Mouse (Mus musculus) E14TG2a.4 (cell line): ENCODE measurements around the gene Acvr1b.

Source experiments
- H3K27me3 ChIP-seq: 2 replicates; pipeline ENCODE4 v1.6.1; 2014; ENCODE audit warnings: low read length, control low read depth; ENCODE audit not compliant: insufficient read depth
- H3K36me3 ChIP-seq: 2 replicates; pipeline ENCODE4 v1.6.1; 2014; ENCODE audit warnings: low read length, control low read depth; ENCODE audit not compliant: insufficient read depth
- H3K4me1 ChIP-seq: replicated peaks from 2 replicates; pipeline ENCODE4 v1.6.1; 2014; ENCODE audit warnings: low read depth, low read length, control low read depth
- H3K4me3 ChIP-seq: replicated peaks from 2 replicates; pipeline ENCODE4 v1.5.1; 2014; ENCODE audit warnings: mild to moderate bottlenecking, low read length
- H3K9me3 ChIP-seq: 2 replicates; pipeline ENCODE4 v1.6.1; 2014; ENCODE audit warnings: low read length, control low read depth
- CTCF ChIP-seq: conservative IDR thresholded peaks from 2 replicates; pipeline ENCODE4 v1.5.1; 2014; ENCODE audit warnings: low read length
- NANOG ChIP-seq: IDR thresholded peaks from 2 replicates; pipeline ENCODE4 v1.6.1; 2014; ENCODE audit warnings: borderline replicate concordance, low read length, mixed read lengths
- POU5F1 ChIP-seq: IDR thresholded peaks from 2 replicates; pipeline ENCODE4 v1.6.1; 2014; ENCODE audit warnings: low read length, borderline replicate concordance

Gene Acvr1b

GRCm38 (mm10) chr15:101203673-101204072 lies 29.8 kb downstream of the Acvr1b start:
- TF ChIP-seq NANOG: no peak
- no peak for TF ChIP-seq POU5F1
- TF ChIP-seq CTCF: no peak
- H3K9me3 ChIP-seq: no peaks in the 10 kb centered on the region
- H3K36me3 ChIP-seq: peaks cover 95% of the 10 kb centered on the region
- no peaks in the 10 kb centered on the region for H3K27me3 ChIP-seq
- H3K4me3 ChIP-seq: no peak overlapping the region
- peaks cover 13% of the 10 kb centered on the region for H3K4me1 ChIP-seq

GRCm38 (mm10) chr15:101204781-101205180 lies 30.9 kb downstream of the Acvr1b start:
- Histone ChIP-seq H3K27me3 (no peaks in the 10 kb centered on the region), H3K4me3 (no peak overlapping the region), H3K9me3 (no peaks in the 10 kb centered on the region), H3K4me1 (peaks cover 17% of the 10 kb centered on the region), H3K36me3 (peaks cover 97% of the 10 kb centered on the region)
- TF ChIP-seq POU5F1 (no peak), CTCF (no peak), NANOG (no peak)

- peaks cover 86% of the 10 kb centered on the region for H3K36me3 ChIP-seq
- no peak overlapping the region for H3K4me3 ChIP-seq
- no peaks in the 10 kb centered on the region for H3K27me3 ChIP-seq
- H3K9me3 ChIP-seq: no peaks in the 10 kb centered on the region
- peaks cover 28% of the 10 kb centered on the region for H3K4me1 ChIP-seq
- TF ChIP-seq CTCF: peak; percentile 82
- TF ChIP-seq POU5F1: no peak
Observed at GRCm38 (mm10) chr15:101210228-101210627, 36.4 kb downstream of the Acvr1b start.

- H3K4me3 ChIP-seq: no peak overlapping the region
- no peaks in the 10 kb centered on the region for H3K27me3 ChIP-seq
- H3K4me1 ChIP-seq: peaks cover 25% of the 10 kb centered on the region
- TF ChIP-seq CTCF: no peak
- TF ChIP-seq NANOG: no peak
- no peak for TF ChIP-seq POU5F1
- H3K36me3 ChIP-seq: peaks cover 82% of the 10 kb centered on the region
- no peaks in the 10 kb centered on the region for H3K9me3 ChIP-seq
Observed at GRCm38 (mm10) chr15:101210998-101211613, 37.2 kb downstream of the Acvr1b start.

GRCm38 (mm10) chr15:101212435-101212834 lies 38.6 kb downstream of the Acvr1b start:
- Histone ChIP-seq H3K4me3 (no peak overlapping the region), H3K27me3 (no peaks in the 10 kb centered on the region), H3K36me3 (peaks cover 69% of the 10 kb centered on the region), H3K9me3 (no peaks in the 10 kb centered on the region), H3K4me1 (peaks cover 25% of the 10 kb centered on the region)
- TF ChIP-seq NANOG: no peak
- no peak for TF ChIP-seq CTCF
- no peak for TF ChIP-seq POU5F1

- Histone ChIP-seq H3K27me3 (no peaks in the 10 kb centered on the region), H3K9me3 (no peaks in the 10 kb centered on the region), H3K4me1 (peaks cover 30% of the 10 kb centered on the region), H3K36me3 (peaks cover 42% of the 10 kb centered on the region), H3K4me3 (no peak overlapping the region)
- TF ChIP-seq POU5F1 (no peak), CTCF (no peak), NANOG (no peak)
Observed at GRCm38 (mm10) chr15:101215136-101215535, 41.3 kb downstream of the Acvr1b start.

- no peak overlapping the region for H3K4me3 ChIP-seq
- H3K27me3 ChIP-seq: no peaks in the 10 kb centered on the region
- no peak for TF ChIP-seq CTCF
- no peak for TF ChIP-seq POU5F1
- no peak for TF ChIP-seq NANOG
- no peaks in the 10 kb centered on the region for H3K9me3 ChIP-seq
- H3K4me1 ChIP-seq: peaks cover 31% of the 10 kb centered on the region
- peaks cover 33% of the 10 kb centered on the region for H3K36me3 ChIP-seq
Observed at GRCm38 (mm10) chr15:101216036-101216435, 42.2 kb downstream of the Acvr1b start.

- 0 out of 2 replicates have a peak, but pooled peaks cover 2% of the 10 kb centered on the region for H3K36me3 ChIP-seq
- no peaks in the 10 kb centered on the region for H3K9me3 ChIP-seq
- TF ChIP-seq POU5F1 (no peak), NANOG (no peak), CTCF (no peak)
- H3K27me3 ChIP-seq: peaks cover 36% of the 10 kb centered on the region
- no peak overlapping the region for H3K4me3 ChIP-seq
- peaks cover 60% of the 10 kb centered on the region for H3K4me1 ChIP-seq
Observed at GRCm38 (mm10) chr15:101220905-101221297, 47.0 kb downstream of the Acvr1b start.
